Comparison of ENCODE assay signal across 8 mouse cellular contexts in genomic region chr10:95681058-95681440, GRCm38 (mm10). TPM values are rescaled to one million over a fixed set of nuclear protein-coding genes. Genes with fewer than 3 reads are reported as not detected.
DNase-seq lines count a peak whose midpoint lies in the region; ATAC-seq lines count a peak whose summit lies in the region.

No protein-coding gene starts in this region.

- DNase-seq in thymus, postnatal 0 days (ENCODE audit: low spot score) = peak; percentile 20
- no peak for DNase-seq in thymus, postnatal 10 days (ENCODE audit: low spot score in 2 of 2)
- no peak for DNase-seq in limb, embryonic 10.5 days (ENCODE audit: low spot score)
- DNase-seq in right cerebral cortex, postnatal 10 days (ENCODE audit: low spot score in 2 of 2) = no peak
- no peak for DNase-seq in cerebellum, adult 9-10 months

- peaks cover 9% of the 10 kb centered on the region; the same call in 1 of the 2 replicates for H3K4me1 ChIP-seq in forebrain, embryonic 16.5 days (replicated peaks; ENCODE audit: control insufficient read depth, insufficient read depth, low read length)
- H3K4me1 ChIP-seq in limb, embryonic 10.5 days = peaks cover 33% of the 10 kb centered on the region
- H3K4me1 ChIP-seq in neural tube, embryonic 13.5 days (replicated peaks) = peaks cover 24% of the 10 kb centered on the region

- H3K27ac ChIP-seq in forebrain, embryonic 16.5 days (ENCODE audit: low read length) = no peak overlapping the region
- H3K27ac ChIP-seq in limb, embryonic 10.5 days = 0 out of 2 replicates have a peak overlapping the region, but pooled peaks have one; percentile 46
- no peak overlapping the region for H3K27ac ChIP-seq in neural tube, embryonic 13.5 days (replicated peaks)

- no peaks in the 10 kb centered on the region for H3K27me3 ChIP-seq in forebrain, embryonic 16.5 days (replicated peaks; ENCODE audit: control insufficient read depth, insufficient read depth, low read length)
- H3K27me3 ChIP-seq in limb, embryonic 10.5 days (ENCODE audit: low read depth, poor library complexity, severe bottlenecking) = no peaks in the 10 kb centered on the region
- no peaks in the 10 kb centered on the region for H3K27me3 ChIP-seq in neural tube, embryonic 13.5 days

- peak overlapping the region; percentile 25 for H3K4me2 ChIP-seq in forebrain, embryonic 16.5 days (ENCODE audit: low read length)
- peak overlapping the region; percentile 34 for H3K4me2 ChIP-seq in neural tube, embryonic 13.5 days

- no peak overlapping the region for H3K9ac ChIP-seq in forebrain, embryonic 16.5 days (replicated peaks; ENCODE audit: low read depth, low read length)
- no peak overlapping the region for H3K9ac ChIP-seq in neural tube, embryonic 13.5 days

- WGBS in forebrain, embryonic 16.5 days = 51% methylated on average over 7 of the region's 7 CpGs
- WGBS in limb, embryonic 10.5 days = 51% methylated on average over 7 of the region's 7 CpGs
- 61% methylated on average over 7 of the region's 7 CpGs for WGBS in neural tube, embryonic 13.5 days

- no peaks in the 10 kb centered on the region for H3K9me3 ChIP-seq in forebrain, embryonic 16.5 days (ENCODE audit: control insufficient read depth, low read length)
- H3K9me3 ChIP-seq in limb, embryonic 10.5 days (replicated peaks) = no peaks in the 10 kb centered on the region
- no peaks in the 10 kb centered on the region for H3K9me3 ChIP-seq in neural tube, embryonic 13.5 days

- H3K36me3 ChIP-seq in forebrain, embryonic 16.5 days (ENCODE audit: control insufficient read depth, insufficient read depth) = no peaks in the 10 kb centered on the region
- H3K36me3 ChIP-seq in limb, embryonic 10.5 days = no peaks in the 10 kb centered on the region
- H3K36me3 ChIP-seq in neural tube, embryonic 13.5 days = no peaks in the 10 kb centered on the region

- peak overlapping the region; percentile 3 for H3K4me3 ChIP-seq in forebrain, embryonic 16.5 days (replicated peaks; ENCODE audit: low read length)
- peak overlapping the region; percentile 34 for H3K4me3 ChIP-seq in limb, embryonic 10.5 days
- peak overlapping the region; percentile 4; the same call in 1 of the 2 replicates for H3K4me3 ChIP-seq in neural tube, embryonic 13.5 days

- ATAC-seq in forebrain, embryonic 16.5 days = peak; percentile 42; the same call in 1 of the 2 replicates
- 0 out of 2 replicates have a peak, but pooled peaks have one; percentile 24 for ATAC-seq in neural tube, embryonic 13.5 days (ENCODE audit: low read depth)
- no peak for ATAC-seq in monocyte, adult 5-6 weeks (replicated peaks; ENCODE audit: insufficient number of reproducible peaks, low FRiP score, low TSS enrichment, poor library complexity, severe bottlenecking)

RNA-seq across cellular contexts. Expression of gene Anapc15-ps, which starts 7.8 kb away (rescaled TPM):
- polyA plus RNA-seq in thymus, postnatal 0 days (2015; fragmentation: Nextera tagmentation; extraction: Ambion mirVana) = not detected in 2 replicates
- not detected in 2 replicates for polyA plus RNA-seq in forebrain, embryonic 16.5 days (2015; fragmentation: Nextera tagmentation; extraction: Ambion mirVana)
- polyA plus RNA-seq in limb, embryonic 10.5 days (2016; fragmentation: Nextera tagmentation; extraction: Ambion mirVana) = not detected in 2 replicates
- not detected in 2 replicates for polyA plus RNA-seq in neural tube, embryonic 13.5 days (2015; fragmentation: Nextera tagmentation; extraction: Ambion mirVana)
- total RNA-seq in monocyte, adult 5-6 weeks (2017) = not detected in 3 replicates
